Mouse (Mus musculus): ENCODE data around the gene Cadps. TPM values are rescaled to one million over a fixed set of nuclear protein-coding genes. Genes with fewer than 3 reads are reported as not detected.

The Cadps gene
- total and polyA plus RNA-seq, 3 experiments: 0.04 to 0.07 TPM; not detected in 1

DNA sequence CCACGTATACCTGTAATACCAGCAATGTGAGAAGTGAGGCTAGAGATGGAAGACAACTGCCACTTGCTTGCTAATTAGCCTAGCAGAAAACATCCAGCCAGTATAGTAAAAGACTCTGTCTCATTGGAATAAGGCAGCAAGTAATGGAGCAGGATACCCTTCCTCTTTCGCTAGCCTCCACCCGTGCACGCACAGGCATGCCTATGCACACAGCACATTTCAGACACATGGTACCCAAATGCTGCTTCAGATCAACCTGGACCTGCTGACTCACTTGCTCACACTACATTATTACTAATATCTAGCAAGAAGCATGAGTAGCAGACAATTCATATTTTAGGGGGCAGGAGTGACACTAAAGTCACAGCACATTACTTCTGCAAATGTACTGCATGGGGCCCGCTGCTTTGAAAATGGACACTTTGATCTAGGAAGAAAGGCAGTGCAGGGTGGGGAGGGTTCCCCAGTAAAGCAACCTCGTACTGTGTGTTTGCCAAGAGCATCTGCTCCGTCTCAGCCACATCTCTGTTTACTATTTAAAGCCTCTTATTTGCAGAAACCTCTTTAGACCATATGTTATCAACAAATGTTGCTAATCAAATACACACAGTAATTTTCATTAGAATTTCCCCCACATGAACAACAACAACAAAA, 263.8 kb downstream of the Cadps start:
- no peak overlapping the region for H3K27ac ChIP-seq (ENCODE audit: insufficient read depth, low read depth)
- TF ChIP-seq POLR2AphosphoS2 (IDR thresholded peaks at IDR 0.05; ENCODE audit: low read depth, low read length) (no peak), UBTF (IDR thresholded peaks at IDR 0.05; ENCODE audit: low read depth, low read length) (no peak), JUND (conservative IDR thresholded peaks at IDR 0.05; ENCODE audit: low read depth, low read length) (no peak), ETS1 (conservative IDR thresholded peaks at IDR 0.05; ENCODE audit: low read depth, low read length) (no peak), USF1 (IDR thresholded peaks at IDR 0.05; ENCODE audit: low read depth, low read length) (no peak), TBP (conservative IDR thresholded peaks at IDR 0.05; ENCODE audit: low read depth, low read length) (no peak), KAT2A (IDR thresholded peaks at IDR 0.05; ENCODE audit: insufficient replicate concordance, low read length) (no peak), CHD2 (IDR thresholded peaks at IDR 0.05; ENCODE audit: low read length) (no peak), CTCF (conservative IDR thresholded peaks at IDR 0.05 in 1 of 2, IDR thresholded peaks at IDR 0.05 in 1 of 2; ENCODE audit: low read depth in 2 of 2, low read length in 2 of 2) (no peak), ZKSCAN1 (IDR thresholded peaks at IDR 0.05; ENCODE audit: borderline replicate concordance, low read depth, low read length) (no peak), BHLHE40 (IDR thresholded peaks at IDR 0.05; ENCODE audit: low read depth, low read length) (no peak), MEF2A (IDR thresholded peaks at IDR 0.05; ENCODE audit: borderline replicate concordance, low read depth, low read length) (no peak), PAX5 (IDR thresholded peaks at IDR 0.05; ENCODE audit: low read length) (no peak), NRF1 (IDR thresholded peaks at IDR 0.05; ENCODE audit: low read depth, low read length) (no peak), EP300 (IDR thresholded peaks at IDR 0.05; ENCODE audit: low read length) (no peak), ELF1 (IDR thresholded peaks at IDR 0.05; ENCODE audit: low read depth, low read length) (no peak)
- DNase-seq (ENCODE audit: extremely low read depth): no peak
- in situ Hi-C loops (cut with MboI; ENCODE audit: low pct_ligation_motif_present, low pct_unique_long_range_greater_than_20kb, low sequenced_read_pairs) (no loop called here), dilution Hi-C loops (cut with MboI; ENCODE audit: extremely low pct_ligation_motif_present, extremely low pct_unique_long_range_greater_than_20kb, low sequenced_read_pairs) (no loop called here)
- peaks cover 0 to 4% of the 10 kb centered on the region in 2 experiments; a peak in 1 of 4 replicates for H3K4me1 ChIP-seq (ENCODE audit: control insufficient read depth in 1 of 2, insufficient read depth in 2 of 2)
- H3K27me3 ChIP-seq (replicated peaks): no peaks in the 10 kb centered on the region
- no peak overlapping the region for H3K4me3 ChIP-seq (replicated peaks in 1 of 3; ENCODE audit: low read depth in 2 of 3, low read length in 2 of 3, poor library complexity in 1 of 3)
- no peaks in the 10 kb centered on the region for H3K79me2 ChIP-seq (replicated peaks; ENCODE audit: control insufficient read depth, extremely low read depth, insufficient read depth, poor library complexity, severe bottlenecking)
- H3K9me3 ChIP-seq (replicated peaks; ENCODE audit: low read length): no peaks in the 10 kb centered on the region
- no peak overlapping the region for H3K4me2 ChIP-seq (ENCODE audit: insufficient read depth, low read depth, poor library complexity, severe bottlenecking)
- H3K36me3 ChIP-seq (replicated peaks in 1 of 2; ENCODE audit: control insufficient read depth in 1 of 2, insufficient read depth in 1 of 2, low read length in 1 of 2): no peaks in the 10 kb centered on the region
- H3K9ac ChIP-seq (ENCODE audit: insufficient read depth, low read depth): no peak overlapping the region

DNA sequence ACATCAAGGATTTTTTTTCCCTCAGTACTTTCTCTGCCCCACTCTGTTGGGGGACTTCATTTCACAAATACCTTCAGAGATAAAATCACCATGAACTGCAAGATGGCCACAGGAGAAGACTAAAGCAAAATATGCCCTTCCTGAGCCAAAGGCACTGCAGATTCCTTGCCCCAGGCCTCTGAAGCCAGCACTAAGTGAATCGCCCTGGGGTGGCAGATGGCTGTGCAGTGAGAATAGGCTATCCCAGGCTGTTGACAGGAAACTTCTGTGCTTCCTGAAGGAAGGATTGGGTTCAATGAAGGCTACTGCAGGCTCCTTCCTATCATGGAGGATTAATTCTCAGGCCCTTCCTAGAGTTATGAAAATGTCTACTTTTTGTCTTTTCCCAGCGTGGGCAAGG, 268.4 kb downstream of the Cadps start:
- Histone ChIP-seq H3K36me3 (replicated peaks in 1 of 2; ENCODE audit: control insufficient read depth in 1 of 2, insufficient read depth in 1 of 2, low read length in 1 of 2) (no peaks in the 10 kb centered on the region), H3K4me3 (replicated peaks in 1 of 3; ENCODE audit: low read depth in 2 of 3, low read length in 2 of 3, poor library complexity in 1 of 3) (no peak overlapping the region), H3K27me3 (replicated peaks) (no peaks in the 10 kb centered on the region), H3K4me1 (ENCODE audit: control insufficient read depth in 1 of 2, insufficient read depth in 2 of 2) (peaks cover 2 to 23% of the 10 kb centered on the region in 2 experiments), H3K9me3 (replicated peaks; ENCODE audit: low read length) (no peaks in the 10 kb centered on the region), H3K9ac (ENCODE audit: insufficient read depth, low read depth) (no peak overlapping the region), H3K79me2 (replicated peaks; ENCODE audit: control insufficient read depth, extremely low read depth, insufficient read depth, poor library complexity, severe bottlenecking) (no peaks in the 10 kb centered on the region), H3K27ac (ENCODE audit: insufficient read depth, low read depth) (no peak overlapping the region), H3K4me2 (ENCODE audit: insufficient read depth, low read depth, poor library complexity, severe bottlenecking) (no peak overlapping the region)
- in situ Hi-C loops (cut with MboI; ENCODE audit: low pct_ligation_motif_present, low pct_unique_long_range_greater_than_20kb, low sequenced_read_pairs) (no loop called here), dilution Hi-C loops (cut with MboI; ENCODE audit: extremely low pct_ligation_motif_present, extremely low pct_unique_long_range_greater_than_20kb, low sequenced_read_pairs) (no loop called here)
- DNase-seq (ENCODE audit: extremely low read depth): no peak
- TF ChIP-seq TCF12 (IDR thresholded peaks at IDR 0.05; ENCODE audit: low read depth, low read length): no peak
- TF ChIP-seq CTCF (conservative IDR thresholded peaks at IDR 0.05 in 1 of 2, IDR thresholded peaks at IDR 0.05 in 1 of 2; ENCODE audit: low read depth in 2 of 2, low read length in 2 of 2): no peak
- TF ChIP-seq PAX5 (IDR thresholded peaks at IDR 0.05; ENCODE audit: low read length): no peak
- no peak for TF ChIP-seq MEF2A (IDR thresholded peaks at IDR 0.05; ENCODE audit: borderline replicate concordance, low read depth, low read length)
- no peak for TF ChIP-seq MAZ (IDR thresholded peaks at IDR 0.05; ENCODE audit: low read depth, low read length)
- no peak for TF ChIP-seq MYC (IDR thresholded peaks at IDR 0.05; ENCODE audit: low read depth, low read length)
- TF ChIP-seq UBTF (IDR thresholded peaks at IDR 0.05; ENCODE audit: low read depth, low read length): no peak
- TF ChIP-seq RAD21 (IDR thresholded peaks at IDR 0.05; ENCODE audit: low read depth, low read length): no peak
- TF ChIP-seq BHLHE40 (IDR thresholded peaks at IDR 0.05; ENCODE audit: low read depth, low read length): no peak
- TF ChIP-seq MAFK (IDR thresholded peaks at IDR 0.05; ENCODE audit: insufficient replicate concordance, low read length): no peak
- no peak for TF ChIP-seq IRF4 (IDR thresholded peaks at IDR 0.05; ENCODE audit: low read depth, low read length)
